Mouse (Mus musculus) liver, embryonic 11.5 days (tissue): ENCODE results near the gene Serpine2. TPM values are rescaled to one million over a fixed set of nuclear protein-coding genes. Genes with fewer than 3 reads are reported as not detected.

Experiments
- ATAC-seq: fragments of 200-750 bp; cut with Nextera tagmentation; replicated peaks from 2 replicates; pipeline ENCODE4 v1.8.0; 2017; ENCODE audit warnings: moderate number of reproducible peaks, mild to moderate bottlenecking, moderate TSS enrichment, moderate library complexity; ENCODE audit not compliant: low FRiP score
- DNase-seq: peaks from one replicate; pipeline ENCODE4 v3.0.0-alpha.2; 2017; ENCODE audit warnings: low spot score
- H3K27ac ChIP-seq: fragments of 300-500 bp; sonication (generic); 2 replicates; pipeline ENCODE4 v1.5.1; 2014; ENCODE audit warnings: mild to moderate bottlenecking, low read depth, low read length, control low read depth
- H3K27me3 ChIP-seq: fragments of 300-500 bp; sonication (generic); replicated peaks from 2 replicates; pipeline ENCODE4 v1.6.1; 2014; ENCODE audit warnings: low read length, mixed read lengths; ENCODE audit not compliant: control insufficient read depth, insufficient read depth
- H3K36me3 ChIP-seq: fragments of 300-500 bp; sonication (generic); 2 replicates; pipeline ENCODE4 v1.6.1; 2014; ENCODE audit warnings: mild to moderate bottlenecking, low read length, moderate library complexity, mixed read lengths; ENCODE audit not compliant: control insufficient read depth, insufficient read depth
- H3K4me1 ChIP-seq: fragments of 300-500 bp; sonication (generic); replicated peaks from 2 replicates; pipeline ENCODE4 v1.6.1; 2014; ENCODE audit warnings: low read length, mixed read lengths; ENCODE audit not compliant: control insufficient read depth, insufficient read depth
- H3K4me2 ChIP-seq: fragments of 300-500 bp; sonication (generic); 2 replicates; pipeline ENCODE4 v1.6.1; 2014; ENCODE audit warnings: mild to moderate bottlenecking, control low read depth, moderate library complexity
- H3K4me3 ChIP-seq: fragments of 300-500 bp; sonication (generic); 2 replicates; pipeline ENCODE4 v1.5.1; 2014; ENCODE audit warnings: low read depth, low read length, control low read depth
- H3K9ac ChIP-seq: fragments of 300-500 bp; sonication (generic); 2 replicates; pipeline ENCODE4 v1.6.1; 2014; ENCODE audit warnings: low read depth, low read length, control low read depth
- H3K9me3 ChIP-seq: fragments of 300-500 bp; sonication (generic); 2 replicates; pipeline ENCODE4 v1.6.1; 2016; ENCODE audit warnings: low read length, inconsistent platforms, mixed read lengths; ENCODE audit not compliant: control insufficient read depth
- WGBS: fragments of 180-500 bp; shearing (Covaris S2); extraction: QIAGEN DNeasy Blood & Tissue Kit; methylation state at CpG from one replicate; pipeline ENCODE4 v1.1.7; 2014; 5-methylcytosine and 5-hydroxymethylcytosine counted together
- polyA plus RNA-seq: library from polyadenylated mRNA; unstranded; fragments of >200 nt; fragmentation: Nextera tagmentation; extraction: Ambion mirVana; gene quantifications from 2 replicates; pipeline ENCODE4 v1.2.1, GENCODE M21; 2014

Serpine2 gene
- polyA plus RNA-seq: 30.1 and 30.3 TPM in 2 replicates

- no peak within 1 kb of the TSS for H3K4me3 ChIP-seq
- no peak within 1 kb of the TSS for H3K4me2 ChIP-seq
- ATAC-seq (no peak), DNase-seq (no peak)
- 0 out of 2 replicates have a peak, but pooled peaks cover 4% of the 10 kb centered on the region for H3K4me1 ChIP-seq
- H3K9me3 ChIP-seq: no peaks in the 10 kb centered on the region
- H3K36me3 ChIP-seq: no peaks in the 10 kb centered on the region
- H3K9ac ChIP-seq: no peak within 1 kb of the TSS
- H3K27ac ChIP-seq: no peak within 1 kb of the TSS
- peaks cover 23% of the 10 kb centered on the region for H3K27me3 ChIP-seq
- WGBS: 56% methylated on average over 6 of the region's 6 CpGs
These were observed at the start of gene Serpine2 for GRCm38 (mm10) chr1:79861130-79861942. Gene Serpine2 (minus strand): TSS chr1:79861180.

DNA sequence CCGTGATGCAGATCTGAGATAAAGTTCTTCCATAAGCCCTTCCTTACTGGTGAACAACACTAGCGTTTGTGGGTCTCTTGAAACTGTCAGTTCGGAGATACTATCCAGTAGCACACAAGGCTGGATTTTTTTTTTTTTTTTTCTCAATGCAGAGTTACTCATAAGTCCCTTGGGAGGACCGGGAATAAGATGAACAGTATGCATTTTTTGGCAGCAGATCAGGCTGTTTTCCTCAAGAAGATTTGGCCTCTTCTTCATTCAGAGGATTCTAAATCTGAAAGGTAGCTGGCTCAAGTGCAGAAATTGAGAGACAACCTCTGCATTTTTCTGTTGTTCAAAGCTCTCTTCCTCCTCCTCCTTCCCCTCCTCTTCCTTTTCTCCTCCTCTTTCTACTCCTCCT, 46.8 kb upstream of the Serpine2 start:
- H3K4me3 ChIP-seq: no peak overlapping the region
- 70% methylated on average over 4 of the region's 4 CpGs for WGBS
- DNase-seq: no peak

GRCm38 (mm10) chr1:79905241-79905640, 44.3 kb upstream of the Serpine2 start:
- H3K27ac ChIP-seq: no peak overlapping the region
- H3K9me3 ChIP-seq: no peaks in the 10 kb centered on the region; the same call in 1 of the 2 replicates
- H3K4me3 ChIP-seq: no peak overlapping the region
- H3K4me2 ChIP-seq: no peak overlapping the region
- H3K9ac ChIP-seq: no peak overlapping the region
- no peaks in the 10 kb centered on the region for H3K36me3 ChIP-seq
- ATAC-seq (no peak), DNase-seq (no peak)
- H3K4me1 ChIP-seq: no peaks in the 10 kb centered on the region
- WGBS: 45% methylated on average over 3 of the region's 3 CpGs
- no peaks in the 10 kb centered on the region for H3K27me3 ChIP-seq

More for the DNA sequence above, 46.8 kb upstream of the Serpine2 start:
- H3K27me3 ChIP-seq: no peaks in the 10 kb centered on the region
- no peak overlapping the region for H3K9ac ChIP-seq
- no peaks in the 10 kb centered on the region for H3K36me3 ChIP-seq
- no peak overlapping the region for H3K4me2 ChIP-seq
- H3K9me3 ChIP-seq: no peaks in the 10 kb centered on the region; the same call in 1 of the 2 replicates
- no peak overlapping the region for H3K27ac ChIP-seq
- ATAC-seq: no peak
- H3K4me1 ChIP-seq: no peaks in the 10 kb centered on the region

- Histone ChIP-seq H3K36me3 (no peaks in the 10 kb centered on the region), H3K27me3 (no peaks in the 10 kb centered on the region), H3K27ac (no peak overlapping the region), H3K4me2 (no peak overlapping the region), H3K9me3 (no peaks in the 10 kb centered on the region; the same call in 1 of the 2 replicates), H3K9ac (no peak overlapping the region), H3K4me3 (no peak overlapping the region), H3K4me1 (no peaks in the 10 kb centered on the region)
- DNase-seq (no peak), ATAC-seq (no peak)
- 56% methylated on average over 2 of the region's 2 CpGs for WGBS
These were observed 41.9 kb upstream of the Serpine2 start for GRCm38 (mm10) chr1:79902901-79903300.

GRCm38 (mm10) chr1:79882648-79883047, 21.7 kb upstream of the Serpine2 start:
- ATAC-seq (no peak), DNase-seq (no peak)
- Histone ChIP-seq H3K4me3 (no peak overlapping the region), H3K9ac (no peak overlapping the region), H3K4me2 (no peak overlapping the region), H3K36me3 (no peaks in the 10 kb centered on the region), H3K27ac (no peak overlapping the region), H3K9me3 (no peaks in the 10 kb centered on the region), H3K4me1 (no peaks in the 10 kb centered on the region), H3K27me3 (no peaks in the 10 kb centered on the region)
- WGBS: 48% methylated on average over 3 of the region's 3 CpGs

- H3K9me3 ChIP-seq: no peaks in the 10 kb centered on the region
- WGBS: 78% methylated on average over 3 of the region's 3 CpGs
- ATAC-seq: no peak
- H3K4me2 ChIP-seq: no peak overlapping the region
- no peak overlapping the region for H3K4me3 ChIP-seq
- no peak overlapping the region for H3K9ac ChIP-seq
- no peaks in the 10 kb centered on the region for H3K4me1 ChIP-seq
- DNase-seq: no peak
- H3K36me3 ChIP-seq: no peaks in the 10 kb centered on the region
- no peaks in the 10 kb centered on the region for H3K27me3 ChIP-seq
- no peak overlapping the region for H3K27ac ChIP-seq
These were observed 13.8 kb upstream of the Serpine2 start for GRCm38 (mm10) chr1:79874741-79875140.

- H3K4me3 ChIP-seq: no peak overlapping the region
- ATAC-seq: no peak
- no peak overlapping the region for H3K9ac ChIP-seq
- no peak overlapping the region for H3K4me2 ChIP-seq
- no peak overlapping the region for H3K27ac ChIP-seq
- peaks cover 23% of the 10 kb centered on the region for H3K27me3 ChIP-seq
- H3K36me3 ChIP-seq: no peaks in the 10 kb centered on the region
- H3K9me3 ChIP-seq: no peaks in the 10 kb centered on the region
- H3K4me1 ChIP-seq: 0 out of 2 replicates have a peak, but pooled peaks cover 4% of the 10 kb centered on the region
- WGBS: 47% methylated on average over 12 of the region's 12 CpGs
- no peak for DNase-seq
These were observed 455 bp downstream of the Serpine2 start for GRCm38 (mm10) chr1:79860411-79861039.

- no peak overlapping the region for H3K9ac ChIP-seq
- H3K4me2 ChIP-seq: no peak overlapping the region
- H3K9me3 ChIP-seq: no peaks in the 10 kb centered on the region
- no peak overlapping the region for H3K4me3 ChIP-seq
- WGBS: 78% methylated on average over 5 of the region's 5 CpGs
- DNase-seq (no peak), ATAC-seq (no peak)
- H3K27me3 ChIP-seq: peaks cover 23% of the 10 kb centered on the region
- 0 out of 2 replicates have a peak, but pooled peaks cover 4% of the 10 kb centered on the region for H3K4me1 ChIP-seq
- H3K27ac ChIP-seq: no peak overlapping the region
- H3K36me3 ChIP-seq: no peaks in the 10 kb centered on the region
These were observed 1.0 kb downstream of the Serpine2 start for GRCm38 (mm10) chr1:79859975-79860374.
